Mouse (Mus musculus) heart, embryonic 14.5 days (tissue): ENCODE measurements around the gene Dag1. TPM values are rescaled to one million over a fixed set of nuclear protein-coding genes. Genes with fewer than 3 reads are reported as not detected.

Experiments used
- ATAC-seq: fragments of 200-750 bp; cut with Nextera tagmentation; 2 replicates; pipeline ENCODE4 v1.8.0; 2017; ENCODE audit warnings: low read depth, moderate TSS enrichment; ENCODE audit not compliant: insufficient number of reproducible peaks, insufficient read depth, low FRiP score
- H3K27ac ChIP-seq, 2 experiments: fragments of 200-500 bp in 1 of 2; fragments of 300-500 bp in 1 of 2; sonication (generic) in 1 of 2; replicated peaks in 1 of 2; 2 replicates each; pipeline ENCODE4 v1.5.1; 2012 to 2014; ENCODE audit warnings: low read depth in 2 of 2, low read length in 2 of 2, control low read depth in 1 of 2, mild to moderate bottlenecking in 1 of 2, mixed read lengths in 1 of 2; ENCODE audit not compliant: control insufficient read depth in 1 of 2, insufficient read depth in 1 of 2
- H3K27me3 ChIP-seq: fragments of 300-500 bp; sonication (generic); 2 replicates; pipeline ENCODE4 v1.6.1; 2014; ENCODE audit warnings: mild to moderate bottlenecking, low read length, control low read depth; ENCODE audit not compliant: control insufficient read depth, insufficient read depth
- H3K36me3 ChIP-seq: fragments of 300-500 bp; sonication (generic); 2 replicates; pipeline ENCODE4 v1.6.1; 2014; ENCODE audit warnings: mild to moderate bottlenecking, control low read depth, low read length, mixed read lengths; ENCODE audit not compliant: control insufficient read depth, insufficient read depth
- H3K4me1 ChIP-seq, 2 experiments: fragments of 200-500 bp in 1 of 2; fragments of 300-500 bp in 1 of 2; sonication (generic) in 1 of 2; 2 replicates each; pipeline ENCODE4 v1.6.1; 2012 to 2014; ENCODE audit warnings: low read length in 2 of 2, control low read depth in 1 of 2, mixed read lengths in 1 of 2; ENCODE audit not compliant: control insufficient read depth in 2 of 2, insufficient read depth in 2 of 2
- H3K4me2 ChIP-seq: fragments of 300-500 bp; sonication (generic); 2 replicates; pipeline ENCODE4 v1.6.1; 2014; ENCODE audit warnings: mild to moderate bottlenecking, low read length
- H3K4me3 ChIP-seq, 2 experiments: fragments of 200-500 bp in 1 of 2; fragments of 300-500 bp in 1 of 2; sonication (generic) in 1 of 2; 2 replicates each; pipeline ENCODE4 v1.5.1; 2012 to 2014; ENCODE audit warnings: low read length in 2 of 2, mild to moderate bottlenecking in 2 of 2, control low read depth in 1 of 2, low read depth in 1 of 2, moderate library complexity in 1 of 2; ENCODE audit not compliant: control insufficient read depth in 1 of 2, insufficient read depth in 1 of 2
- H3K9ac ChIP-seq: fragments of 300-500 bp; sonication (generic); 2 replicates; pipeline ENCODE4 v1.6.1; 2014; ENCODE audit warnings: mild to moderate bottlenecking, low read length
- H3K9me3 ChIP-seq: fragments of 300-500 bp; sonication (generic); 2 replicates; pipeline ENCODE4 v1.6.1; 2016; ENCODE audit warnings: low read length, control low read depth; ENCODE audit not compliant: control insufficient read depth
- WGBS: fragments of 180-500 bp; shearing (Covaris S2); extraction: QIAGEN DNeasy Blood & Tissue Kit; methylation state at CpG from one replicate; pipeline ENCODE4 v1.1.7; 2014; 5-methylcytosine and 5-hydroxymethylcytosine counted together
- polyA plus RNA-seq: library from polyadenylated mRNA; unstranded; fragments of >200 nt; fragmentation: Nextera tagmentation; extraction: Ambion mirVana; gene quantifications from 2 replicates; pipeline ENCODE4 v1.2.1, GENCODE M21; 2014

Dag1 gene
- polyA plus RNA-seq, 1 experiment from 2014 or later: 146 TPM

GRCm38 (mm10) chr9:108238402-108238801 lies 25.4 kb downstream of the Dag1 start:
- peaks cover 24% of the 10 kb centered on the region for H3K36me3 ChIP-seq
- H3K4me2 ChIP-seq: no peak overlapping the region
- H3K27ac ChIP-seq: no peak overlapping the region
- H3K4me1 ChIP-seq: peaks cover 17 to 49% of the 10 kb centered on the region in 2 experiments
- 59% methylated on average over 2 of the region's 2 CpGs for WGBS
- ATAC-seq: no peak
- no peak overlapping the region for H3K4me3 ChIP-seq
- no peaks in the 10 kb centered on the region for H3K9me3 ChIP-seq
- H3K27me3 ChIP-seq: no peaks in the 10 kb centered on the region
- no peak overlapping the region for H3K9ac ChIP-seq

GRCm38 (mm10) chr9:108234682-108235081 lies 29.1 kb downstream of the Dag1 start:
- H3K4me1 ChIP-seq: peaks cover 17 to 44% of the 10 kb centered on the region in 2 experiments
- WGBS: 30% methylated on average over 2 of the region's 2 CpGs
- no peaks in the 10 kb centered on the region for H3K9me3 ChIP-seq
- H3K27me3 ChIP-seq: no peaks in the 10 kb centered on the region
- no peak overlapping the region for H3K4me3 ChIP-seq
- peaks cover 18% of the 10 kb centered on the region for H3K36me3 ChIP-seq
- H3K9ac ChIP-seq: no peak overlapping the region
- H3K4me2 ChIP-seq: no peak overlapping the region
- peak overlapping the region; percentile 30 to 39; a peak in 1 of 4 replicates for H3K27ac ChIP-seq
- no peak for ATAC-seq

GRCm38 (mm10) chr9:108232908-108233307 lies 30.9 kb downstream of the Dag1 start:
- 100% methylated on average over 2 of the region's 2 CpGs for WGBS
- Histone ChIP-seq H3K9ac (no peak overlapping the region), H3K36me3 (peaks cover 13% of the 10 kb centered on the region; the same call in 1 of the 2 replicates), H3K4me3 (no peak overlapping the region), H3K27me3 (no peaks in the 10 kb centered on the region), H3K4me1 (peaks cover 15 to 38% of the 10 kb centered on the region in 2 experiments), H3K27ac (no peak overlapping the region), H3K9me3 (no peaks in the 10 kb centered on the region), H3K4me2 (no peak overlapping the region)
- no peak for ATAC-seq

GRCm38 (mm10) chr9:108227911-108228649 lies 35.7 kb downstream of the Dag1 start:
- ATAC-seq: no peak
- no peaks in the 10 kb centered on the region for H3K9me3 ChIP-seq
- H3K27me3 ChIP-seq: no peaks in the 10 kb centered on the region
- peak overlapping the region; percentile 42 to 45 for H3K27ac ChIP-seq
- H3K4me2 ChIP-seq: no peak overlapping the region
- H3K36me3 ChIP-seq: peaks cover 8% of the 10 kb centered on the region; the same call in 1 of the 2 replicates
- H3K4me1 ChIP-seq: peaks cover 2 to 12% of the 10 kb centered on the region in 2 experiments
- WGBS: 52% methylated on average over 2 of the region's 2 CpGs
- H3K4me3 ChIP-seq: no peak overlapping the region
- peak overlapping the region; percentile 25; the same call in 1 of the 2 replicates for H3K9ac ChIP-seq

- Histone ChIP-seq H3K4me1 (peaks cover 5 to 33% of the 10 kb centered on the region in 2 experiments), H3K4me3 (no peak overlapping the region), H3K9me3 (no peaks in the 10 kb centered on the region), H3K27me3 (no peaks in the 10 kb centered on the region), H3K9ac (no peak overlapping the region), H3K4me2 (no peak overlapping the region), H3K36me3 (peaks cover 8% of the 10 kb centered on the region; the same call in 1 of the 2 replicates), H3K27ac (no peak overlapping the region)
- no peak for ATAC-seq
- WGBS: 69% methylated on average over 2 of the region's 2 CpGs
Observed at GRCm38 (mm10) chr9:108225166-108225565, 38.6 kb downstream of the Dag1 start.

GRCm38 (mm10) chr9:108223633-108224032 lies 40.1 kb downstream of the Dag1 start:
- ATAC-seq: no peak
- peaks cover 8% of the 10 kb centered on the region; the same call in 1 of the 2 replicates for H3K36me3 ChIP-seq
- peaks cover 7 to 39% of the 10 kb centered on the region in 2 experiments for H3K4me1 ChIP-seq
- no peak overlapping the region for H3K9ac ChIP-seq
- no peaks in the 10 kb centered on the region for H3K27me3 ChIP-seq
- no peak overlapping the region for H3K4me2 ChIP-seq
- WGBS: 97% methylated on average over 1 of the region's 1 CpGs
- H3K4me3 ChIP-seq: no peak overlapping the region
- H3K9me3 ChIP-seq: no peaks in the 10 kb centered on the region
- no peak overlapping the region for H3K27ac ChIP-seq

- no peak overlapping the region; a peak in 1 of 4 replicates for H3K27ac ChIP-seq
- 78% methylated on average over 3 of the region's 3 CpGs for WGBS
- peaks cover 19% of the 10 kb centered on the region for H3K36me3 ChIP-seq
- peaks cover 4 to 30% of the 10 kb centered on the region in 2 experiments for H3K4me1 ChIP-seq
- no peak overlapping the region for H3K4me3 ChIP-seq
- no peak for ATAC-seq
- H3K9ac ChIP-seq: no peak overlapping the region
- H3K27me3 ChIP-seq: no peaks in the 10 kb centered on the region
- H3K9me3 ChIP-seq: no peaks in the 10 kb centered on the region
- H3K4me2 ChIP-seq: no peak overlapping the region
Observed at GRCm38 (mm10) chr9:108221566-108221965, 42.2 kb downstream of the Dag1 start.
